Mouse (Mus musculus) urinary bladder, postnatal 4 days (tissue): Measurements from ENCODE around the gene Hlcs.

Source experiments
- DNase-seq, 2 experiments: peaks; one replicate each; pipeline ENCODE4 v3.0.0; 2021 to 2022; ENCODE audit warnings: low spot score in 2 of 2

The Hlcs gene

DNA sequence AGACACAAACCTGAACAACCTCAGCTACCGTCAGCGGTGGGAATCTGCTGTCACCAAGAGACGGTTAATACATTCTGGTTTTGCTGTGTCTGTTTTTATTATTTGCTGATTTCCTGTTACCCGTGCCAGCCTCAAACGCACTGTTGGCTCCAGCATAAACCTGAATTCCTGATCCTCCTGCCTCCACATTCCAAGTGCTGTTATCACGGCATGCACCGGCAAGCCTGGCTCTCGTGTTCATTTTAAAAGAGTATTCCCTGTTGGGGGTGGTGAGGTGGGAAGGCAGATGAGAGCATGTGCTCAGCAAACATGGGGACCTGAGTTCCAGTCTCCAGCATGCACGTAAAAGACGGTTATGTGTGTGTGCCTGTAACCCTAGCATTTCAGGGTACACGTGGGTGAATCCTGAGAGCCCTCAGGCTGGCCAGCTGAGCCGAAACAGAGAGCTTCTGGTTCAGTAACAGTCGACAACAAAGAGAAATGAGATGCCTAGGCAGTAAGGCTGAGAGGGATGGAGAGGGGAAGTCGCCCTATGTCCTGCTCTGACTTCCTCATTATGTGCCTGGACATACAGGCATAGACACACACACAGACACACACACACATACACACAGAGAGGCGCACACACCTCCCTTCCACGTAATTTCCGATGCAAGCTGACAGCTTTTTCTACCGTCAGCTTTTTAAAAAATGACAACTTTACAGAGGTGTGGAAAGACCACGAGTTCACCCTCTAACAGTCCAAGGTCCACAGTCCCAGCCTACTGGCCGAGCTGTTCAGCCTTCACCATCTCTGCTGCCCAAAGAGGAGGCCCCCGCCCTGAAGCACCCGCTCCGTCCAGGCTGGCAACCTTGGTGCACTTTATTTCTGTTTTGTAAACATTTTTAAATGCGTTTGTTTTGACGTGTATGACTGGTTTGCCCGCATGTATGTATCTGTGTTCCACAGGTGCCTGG lies 107.6 kb downstream of the Hlcs start:
- no peak for DNase-seq

DNA sequence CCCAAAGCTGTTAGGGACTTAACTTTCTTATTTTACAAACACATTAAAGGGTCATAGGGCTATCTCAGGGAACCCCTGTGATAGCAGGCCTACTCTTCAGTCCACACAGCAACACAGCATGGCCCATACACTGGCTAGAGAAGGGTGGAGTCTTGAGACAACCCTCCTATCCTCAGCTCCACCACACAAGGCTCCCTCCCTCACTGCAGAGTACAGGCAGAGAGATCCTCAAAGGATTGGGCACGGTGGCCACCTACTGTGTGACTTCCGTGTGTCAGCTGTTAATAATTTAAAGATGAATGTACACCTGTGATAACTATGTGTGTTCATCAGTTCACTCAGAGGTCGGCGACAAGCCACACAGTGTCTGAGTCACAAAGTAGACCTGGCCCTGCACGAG lies 112.0 kb downstream of the Hlcs start:
- no peak for DNase-seq

DNA sequence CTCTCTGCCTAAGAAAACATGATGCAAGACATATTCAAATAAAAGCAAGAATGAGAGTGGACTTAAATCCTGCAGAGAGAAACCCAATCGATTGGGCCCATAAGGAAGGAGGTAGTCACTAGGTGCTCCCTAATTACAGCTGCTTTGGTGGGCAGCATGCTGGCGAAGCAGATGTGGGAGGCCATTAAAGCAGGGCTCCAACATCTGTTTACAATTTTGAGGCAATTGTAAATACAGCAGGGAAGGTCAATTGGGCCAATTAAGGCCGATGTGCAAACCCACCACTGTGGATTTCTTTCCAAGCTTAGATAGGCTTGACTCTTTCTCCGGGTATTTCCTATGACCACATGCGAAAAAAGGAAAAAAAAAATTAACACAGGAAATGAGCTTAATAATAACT lies 117.5 kb downstream of the Hlcs start:
- no peak for DNase-seq

- no peak for DNase-seq
These were observed 121.7 kb downstream of the Hlcs start for GRCm38 (mm10) chr16:94191379-94192315.

GRCm38 (mm10) chr16:94190256-94190655 lies 123.1 kb downstream of the Hlcs start:
- no peak for DNase-seq

GRCm38 (mm10) chr16:94186526-94186925 lies 126.8 kb downstream of the Hlcs start:
- DNase-seq, result no peak

- DNase-seq, result no peak
These were observed 127.9 kb downstream of the Hlcs start for GRCm38 (mm10) chr16:94185430-94185829.

- no peak for DNase-seq
These were observed 133.1 kb downstream of the Hlcs start for GRCm38 (mm10) chr16:94180122-94180870.

- DNase-seq, result no peak
These were observed 133.8 kb downstream of the Hlcs start for GRCm38 (mm10) chr16:94179341-94180121.

DNA sequence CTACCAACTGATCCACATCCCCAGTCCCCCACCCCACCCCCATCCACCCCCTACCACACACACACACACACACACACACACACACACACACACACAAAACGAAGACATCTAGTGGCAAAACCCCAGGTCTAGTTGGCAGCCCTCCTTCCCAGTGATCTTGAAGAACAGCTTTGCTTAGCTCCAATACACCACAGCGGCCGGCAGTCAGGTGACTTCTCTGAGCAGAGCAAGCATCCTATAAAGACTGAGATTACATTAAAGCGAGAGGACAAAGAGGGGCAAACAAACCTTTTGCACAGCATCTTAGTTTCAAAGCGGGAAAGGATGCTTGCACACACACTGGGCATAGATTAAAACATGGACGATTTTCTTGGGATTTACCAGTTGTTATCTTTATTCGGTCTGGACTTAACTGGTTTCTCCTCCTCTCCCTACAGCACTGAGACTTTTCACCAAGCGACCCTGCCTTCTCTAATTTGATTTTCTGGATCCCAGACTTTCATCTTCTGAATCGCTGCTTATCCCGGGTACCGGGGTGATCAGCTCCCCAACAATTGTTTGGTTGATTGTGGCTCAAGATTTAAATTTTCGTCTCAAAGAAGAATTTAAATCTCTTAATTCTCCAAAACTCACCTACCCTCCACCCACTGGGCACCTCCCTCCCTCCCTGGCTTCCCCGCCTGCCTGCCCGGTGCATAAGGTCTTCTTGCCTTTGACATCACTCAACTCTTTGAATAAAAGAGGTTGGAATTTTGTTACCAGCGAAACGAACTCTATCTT lies 134.7 kb downstream of the Hlcs start:
- DNase-seq, result no peak

- no peak for DNase-seq
These were observed 136.1 kb downstream of the Hlcs start for GRCm38 (mm10) chr16:94176997-94177857.

DNA sequence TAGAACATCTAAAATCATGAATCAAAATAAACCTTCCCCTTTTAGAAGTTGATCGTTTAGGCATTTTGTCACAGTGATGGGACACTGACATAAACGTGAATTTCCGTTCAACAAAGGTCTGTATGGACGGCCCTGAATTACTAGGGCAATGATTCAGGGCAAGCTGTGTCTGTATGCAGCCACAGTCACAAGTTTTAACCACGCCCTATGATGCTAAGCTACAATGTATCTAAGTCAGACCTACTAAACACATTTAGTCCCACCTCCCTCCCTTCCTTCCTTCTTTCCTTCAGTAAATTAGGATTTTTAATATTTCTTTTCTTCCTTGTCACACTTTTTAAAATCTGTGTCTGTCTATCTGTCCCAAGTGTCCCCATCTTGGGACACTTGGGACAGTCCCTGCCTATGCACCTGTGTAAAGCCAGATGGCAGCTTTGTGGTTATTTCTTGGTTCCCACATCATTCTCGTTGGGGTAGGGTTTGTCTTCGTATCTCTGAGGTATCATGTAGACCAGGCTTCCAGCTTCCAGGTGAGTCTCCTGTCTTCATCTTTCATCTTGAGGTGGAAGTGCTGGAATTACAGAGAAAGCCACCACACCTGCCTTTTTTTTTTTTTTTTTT lies 137.9 kb downstream of the Hlcs start:
- DNase-seq, result no peak

- DNase-seq, result no peak
These were observed 140.0 kb downstream of the Hlcs start for GRCm38 (mm10) chr16:94173361-94173760.

DNA sequence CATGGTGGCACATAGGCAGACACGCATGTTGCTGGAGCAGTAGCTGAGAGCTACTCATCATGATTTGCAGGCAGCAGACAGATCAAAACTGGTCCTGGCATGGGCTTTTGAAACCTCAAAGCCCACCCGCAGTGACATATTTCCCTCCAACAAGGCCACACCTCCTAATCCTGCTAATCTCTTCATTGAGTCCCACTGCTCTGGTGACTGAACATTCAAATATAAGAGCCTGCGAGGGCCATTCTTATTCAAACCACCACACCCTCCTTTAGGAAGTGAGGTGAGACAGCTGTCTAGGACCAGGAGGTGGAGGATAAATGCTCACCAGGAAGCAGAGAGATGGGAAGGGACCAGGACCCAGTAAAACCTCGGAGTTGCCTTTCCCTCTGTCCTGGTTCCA lies 143.2 kb downstream of the Hlcs start:
- DNase-seq, result no peak

DNA sequence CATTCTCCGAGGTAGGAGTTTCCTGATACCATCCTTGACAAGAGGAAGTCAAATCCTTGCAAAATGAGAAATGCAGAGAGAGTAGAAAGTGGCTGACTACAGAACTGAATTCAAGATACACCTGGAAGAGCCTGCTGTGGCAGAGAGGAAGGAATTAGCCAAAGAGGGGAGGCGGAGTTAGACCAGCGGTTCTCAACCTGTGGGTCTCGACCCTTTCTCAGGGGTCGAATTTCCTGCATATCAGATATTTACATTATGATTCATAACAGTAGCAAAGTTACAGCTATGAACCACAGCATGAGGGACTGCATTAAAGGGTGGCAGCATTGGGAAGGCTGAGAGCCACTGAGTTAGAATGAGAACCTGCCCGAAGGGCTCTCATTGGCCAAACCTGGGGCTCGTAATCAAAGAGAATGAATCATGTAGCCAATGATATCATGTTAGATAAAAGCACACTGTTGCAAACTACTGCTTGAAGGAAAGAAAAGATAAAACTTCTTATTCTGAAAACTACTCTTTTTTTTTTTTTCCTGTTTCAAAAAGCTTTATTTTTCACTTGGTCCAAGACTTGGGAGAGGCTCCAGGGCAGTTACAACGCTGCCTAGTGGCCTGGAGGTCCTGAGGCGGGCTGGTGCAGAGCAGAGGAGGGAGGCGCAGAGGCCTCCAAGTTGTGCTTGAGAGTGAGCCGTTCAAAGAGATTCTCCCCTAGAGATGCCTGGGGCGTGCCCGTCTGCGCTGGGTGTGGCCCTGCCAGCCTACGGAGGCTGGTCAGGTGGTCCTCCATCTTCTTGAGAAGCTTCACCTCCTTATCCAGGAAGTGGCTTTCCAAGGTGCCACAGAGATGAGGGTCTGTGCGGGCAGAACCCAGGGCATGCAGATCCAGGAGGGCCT lies 144.5 kb downstream of the Hlcs start:
- DNase-seq, result no peak

GRCm38 (mm10) chr16:94164978-94165377 lies 148.4 kb downstream of the Hlcs start:
- no peak for DNase-seq

GRCm38 (mm10) chr16:94164236-94164635 lies 149.1 kb downstream of the Hlcs start:
- no peak for DNase-seq

- no peak for DNase-seq
These were observed 150.3 kb downstream of the Hlcs start for GRCm38 (mm10) chr16:94163051-94163450.
